Mouse (Mus musculus) MEL (cell line): ENCODE data around the gene Suclg2.

Experiments used
- BHLHE40 ChIP-seq: IDR thresholded peaks from 2 replicates; pipeline ENCODE4 v1.6.1; 2012; ENCODE audit warnings: low read depth, mild to moderate bottlenecking, inconsistent platforms, low read length, improper control_type of control experiment, borderline replicate concordance
- CHD2 ChIP-seq: IDR thresholded peaks from 2 replicates; pipeline ENCODE4 v1.6.1; 2011; ENCODE audit warnings: low read length, improper control_type of control experiment
- CTCF ChIP-seq, 3 experiments: IDR thresholded peaks in 2 of 3; conservative IDR thresholded peaks in 1 of 3; 2 replicates each; pipeline ENCODE4 v1.5.1; 2011 to 2012; ENCODE audit warnings: low read length in 3 of 3, low read depth in 2 of 3, mild to moderate bottlenecking in 2 of 3, improper control_type of control experiment in 1 of 3, inconsistent platforms in 1 of 3, mixed read lengths in 1 of 3, moderate library complexity in 1 of 3; ENCODE audit not compliant: control insufficient read depth in 1 of 3, insufficient read depth in 1 of 3, poor library complexity in 1 of 3, severe bottlenecking in 1 of 3
- E2F4 ChIP-seq: IDR thresholded peaks from 2 replicates; pipeline ENCODE4 v1.6.1; 2011; ENCODE audit warnings: low read depth, low read length, improper control_type of control experiment, borderline replicate concordance
- EP300 ChIP-seq, 2 experiments: IDR thresholded peaks; 2 replicates each; pipeline ENCODE4 v1.6.1; 2011; ENCODE audit warnings: improper control_type of control experiment in 2 of 2, low read length in 2 of 2, low read depth in 1 of 2, mild to moderate bottlenecking in 1 of 2
- GATA1 ChIP-seq: IDR thresholded peaks from 2 replicates; pipeline ENCODE4 v1.6.1; 2011; ENCODE audit warnings: low read depth, low read length, improper control_type of control experiment
- POLR2A ChIP-seq, 2 experiments: IDR thresholded peaks; 2 replicates each; pipeline ENCODE4 v1.6.1; 2011 to 2012; ENCODE audit warnings: low read length in 2 of 2, mild to moderate bottlenecking in 2 of 2, control low read depth in 1 of 2, improper control_type of control experiment in 1 of 2, low read depth in 1 of 2, moderate library complexity in 1 of 2; ENCODE audit not compliant: control insufficient read depth in 1 of 2, insufficient read depth in 1 of 2, poor library complexity in 1 of 2
- RAD21 ChIP-seq: IDR thresholded peaks from 2 replicates; pipeline ENCODE4 v1.6.1; 2011; ENCODE audit warnings: mild to moderate bottlenecking, low read depth, low read length, improper control_type of control experiment
- SIN3A ChIP-seq: IDR thresholded peaks from 2 replicates; pipeline ENCODE4 v1.6.1; 2012; ENCODE audit warnings: low read length, improper control_type of control experiment, inconsistent platforms
- TBP ChIP-seq: IDR thresholded peaks from 2 replicates; pipeline ENCODE4 v1.8.0; 2011; ENCODE audit warnings: low read depth, low read length, improper control_type of control experiment
- UBTF ChIP-seq: IDR thresholded peaks from 2 replicates; pipeline ENCODE4 v1.6.1; 2012; ENCODE audit warnings: low read depth, mild to moderate bottlenecking, inconsistent platforms, low read length, improper control_type of control experiment, moderate library complexity, borderline replicate concordance; ENCODE audit not compliant: insufficient read depth
- ZC3H11A ChIP-seq: IDR thresholded peaks from 2 replicates; pipeline ENCODE4 v1.6.1; 2012; ENCODE audit warnings: low read depth, mild to moderate bottlenecking, inconsistent platforms, low read length, improper control_type of control experiment
- ZKSCAN1 ChIP-seq: IDR thresholded peaks from 2 replicates; pipeline ENCODE4 v1.6.1; 2012; ENCODE audit warnings: low read depth, mild to moderate bottlenecking, inconsistent platforms, low read length, improper control_type of control experiment, moderate library complexity

DNA sequence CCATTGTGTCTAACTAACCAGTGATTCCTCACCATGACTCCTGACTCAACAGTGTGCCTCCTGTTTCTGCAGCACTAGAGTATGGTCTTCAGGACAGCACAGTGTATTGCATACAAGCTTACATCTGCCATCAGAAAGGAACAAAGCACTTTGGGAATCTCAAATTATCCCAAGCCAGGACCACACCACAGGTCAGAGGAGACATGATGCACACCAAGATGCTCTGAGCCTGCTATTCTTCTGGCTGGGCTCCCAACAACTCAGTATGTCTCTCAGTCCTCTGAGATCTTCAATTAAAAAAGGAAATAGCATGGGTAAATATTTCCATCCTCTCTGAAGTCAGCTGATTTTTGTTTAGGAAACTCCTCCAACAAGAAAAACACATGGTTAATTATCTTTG, 172.9 kb downstream of the Suclg2 start:
- no peak for TF ChIP-seq POLR2A (IDR thresholded peaks at IDR 0.05; ENCODE audit: control insufficient read depth in 1 of 2, insufficient read depth in 1 of 2, low read depth in 1 of 2, low read length in 2 of 2, poor library complexity in 1 of 2)
- TF ChIP-seq BHLHE40: no peak
- TF ChIP-seq SIN3A: no peak
- TF ChIP-seq GATA1: no peak
- TF ChIP-seq CTCF (IDR thresholded peaks at IDR 0.05 in 2 of 3, conservative IDR thresholded peaks at IDR 0.05 in 1 of 3; ENCODE audit: control insufficient read depth in 1 of 3, insufficient read depth in 1 of 3, low read depth in 2 of 3, low read length in 3 of 3, poor library complexity in 1 of 3, severe bottlenecking in 1 of 3): no peak
- no peak for TF ChIP-seq TBP
- TF ChIP-seq CHD2: no peak
- no peak for TF ChIP-seq ZKSCAN1
- TF ChIP-seq EP300 (IDR thresholded peaks at IDR 0.05; ENCODE audit: low read depth in 1 of 2, low read length in 2 of 2): no peak
- TF ChIP-seq RAD21: no peak
- TF ChIP-seq UBTF: no peak
- no peak for TF ChIP-seq E2F4
- TF ChIP-seq ZC3H11A: no peak
